Mouse (Mus musculus) left cerebral cortex, adult 18-20 months (tissue): ENCODE data around the gene Tspan17. TPM values are rescaled to one million over a fixed set of nuclear protein-coding genes. Genes with fewer than 3 reads are reported as not detected.
"Not testable (repeated sequence)": the region's sequence is repeated elsewhere in the genome, so short reads cannot be mapped to it uniquely, and the experiment has no call there.

Source experiments
- DNase-seq, 2 experiments: peaks; one replicate each; pipeline ENCODE4 v3.0.0; 2021 to 2022; ENCODE audit warnings: low spot score in 2 of 2, mixed read lengths in 1 of 2
- total RNA-seq, 2 experiments: library from RNA; stranded (reverse); gene quantifications; 2 replicates each; pipeline ENCODE4 v1.2.3; 2021

Gene Tspan17
- total RNA-seq, 2 experiments from 2014 or later: 95.4 to 97.6 TPM

DNA sequence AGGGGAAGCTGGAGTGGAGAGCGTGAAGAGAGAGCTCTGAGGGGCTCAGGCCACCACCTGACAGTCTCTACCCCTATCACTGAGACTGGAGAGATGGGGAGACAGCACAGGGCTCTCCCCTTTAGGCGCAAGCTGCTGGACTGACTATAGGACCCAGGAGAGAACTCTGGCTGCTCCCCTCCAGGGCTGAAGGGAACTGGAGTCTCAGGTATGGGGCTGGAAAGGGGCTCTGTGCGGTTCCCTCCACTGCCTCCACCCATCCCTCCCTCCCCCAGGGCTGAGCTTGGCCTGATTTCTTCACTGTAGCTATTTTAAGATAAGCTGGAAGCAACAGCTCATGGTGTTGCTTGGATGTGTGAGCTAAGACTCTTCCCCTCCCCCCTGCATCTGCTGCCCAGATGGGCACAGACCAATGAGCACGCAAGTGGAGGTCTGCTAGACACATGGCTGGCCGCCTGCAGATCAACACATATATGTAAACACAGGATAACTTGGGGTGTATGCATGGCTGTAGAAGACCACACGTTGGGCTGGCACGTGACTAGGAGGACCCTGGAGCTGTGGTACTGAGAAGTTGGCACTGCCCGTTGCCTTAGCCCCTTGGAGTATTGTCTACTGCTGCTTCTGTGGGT lies 28.9 kb upstream of the Tspan17 start:
- DNase-seq: peak; percentile 87 to 88

DNA sequence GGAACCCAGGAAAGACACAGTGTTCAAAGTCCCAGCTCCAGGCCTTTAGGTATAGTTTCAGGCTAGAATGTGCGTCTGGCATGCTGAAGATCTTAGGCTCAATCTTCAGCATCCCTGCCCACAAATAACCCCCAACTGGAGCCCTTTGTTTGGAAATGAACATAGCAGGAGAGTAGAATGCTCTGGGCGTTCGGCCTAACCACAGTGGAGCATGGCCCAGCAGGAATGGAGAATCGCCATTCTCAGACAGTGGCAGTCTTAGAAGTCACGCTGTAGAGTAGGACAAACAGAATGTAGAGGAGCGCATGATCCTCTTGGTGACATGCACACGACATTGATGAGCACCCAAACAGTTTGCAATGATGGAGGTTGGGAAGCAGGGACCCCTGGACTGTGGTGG lies 28.3 kb upstream of the Tspan17 start:
- no peak for DNase-seq

DNA sequence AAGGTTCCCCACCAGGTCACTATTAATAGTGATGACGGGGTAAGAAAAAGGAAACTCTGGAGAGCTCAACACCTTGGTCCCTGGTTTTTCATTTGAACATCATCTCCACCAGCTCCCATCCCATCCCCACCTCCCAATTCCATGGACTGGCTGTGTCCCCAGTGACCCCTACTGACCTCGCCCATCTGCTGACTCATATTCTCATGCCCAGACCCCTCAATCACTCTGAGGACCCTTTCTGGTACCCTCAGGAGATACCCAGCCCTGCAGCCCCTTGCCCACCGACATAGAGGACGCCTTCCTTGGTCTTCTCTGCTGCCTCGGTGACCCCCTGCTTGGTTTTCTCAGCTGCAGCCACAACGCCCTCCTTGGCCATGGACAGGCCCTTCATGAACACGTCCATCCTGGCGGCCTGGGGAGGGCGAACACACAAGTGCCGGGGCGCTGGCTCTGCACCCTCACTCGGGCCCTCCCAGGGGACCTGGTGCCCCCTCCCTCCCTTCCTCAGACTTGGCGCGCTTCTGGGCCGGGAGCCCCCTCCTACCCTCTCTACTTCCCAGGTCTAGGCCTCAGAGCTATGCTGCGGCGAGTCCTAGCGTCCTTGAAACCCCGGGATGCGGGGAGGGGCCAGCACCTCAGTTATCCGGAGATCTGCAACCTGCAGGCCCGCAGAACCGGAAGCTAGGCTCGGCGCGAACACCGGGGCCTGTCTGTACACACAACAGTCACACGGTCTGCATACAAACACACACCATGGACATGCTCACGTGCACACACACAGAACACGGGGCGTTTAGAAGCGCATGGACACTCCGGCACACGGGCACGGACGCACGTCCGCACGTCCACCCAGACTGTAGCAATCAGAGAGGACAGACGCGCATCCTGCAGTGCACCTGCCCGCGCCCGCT lies 23.6 kb upstream of the Tspan17 start:
- DNase-seq: no peak

DNA sequence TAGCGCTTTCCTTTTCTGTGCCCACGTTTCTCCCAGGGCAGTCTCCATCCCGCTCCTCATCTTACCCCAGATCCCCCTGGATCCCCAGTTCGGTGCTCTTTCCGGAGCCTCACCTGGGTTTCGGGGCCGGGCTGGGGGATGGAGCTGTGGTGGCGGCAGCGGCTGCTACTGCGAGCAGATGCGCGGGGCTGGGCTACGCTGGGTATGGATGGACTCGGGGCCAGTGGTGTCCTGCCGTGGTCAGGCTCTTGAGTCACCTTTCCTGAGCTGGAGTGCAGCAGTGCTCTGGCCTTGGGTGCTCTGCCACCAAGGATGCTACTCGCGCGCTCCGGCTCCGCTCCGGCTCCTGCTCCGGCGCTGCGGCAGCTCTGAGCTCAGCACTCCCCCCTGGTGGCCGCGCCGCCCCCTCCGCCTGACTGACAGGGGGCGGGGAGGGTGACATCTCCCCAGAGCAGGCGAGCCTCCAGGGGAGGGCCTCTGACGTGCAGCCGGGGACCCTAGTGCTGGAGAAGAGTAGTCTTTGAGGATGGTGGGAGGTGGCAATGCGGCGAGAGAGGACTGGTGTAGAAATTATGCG lies 22.9 kb upstream of the Tspan17 start, which contains the start of gene Sncb:
Gene Sncb (minus strand): TSS at position 404 of the 577 bp plus-strand sequence.
- peak; percentile 88 for DNase-seq

DNA sequence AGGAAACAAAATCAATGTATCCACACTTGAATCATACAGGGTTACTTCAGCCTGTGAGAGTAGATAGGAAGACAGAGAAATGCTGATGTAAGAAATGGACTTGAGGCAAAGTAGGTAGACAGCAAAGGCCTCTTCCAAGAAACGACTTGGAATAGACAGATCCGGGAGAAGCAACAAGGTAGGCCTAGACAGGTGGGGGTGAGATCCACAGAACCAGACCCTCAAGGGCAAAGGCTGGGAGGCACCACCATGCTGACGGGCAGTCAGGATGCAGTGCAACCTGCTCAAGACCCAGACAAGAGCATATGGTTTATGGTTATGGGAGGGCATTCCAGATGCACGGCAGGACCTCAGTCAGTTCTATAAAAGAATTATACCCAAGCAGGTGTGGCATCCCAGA lies 22.2 kb upstream of the Tspan17 start:
- DNase-seq: no peak

DNA sequence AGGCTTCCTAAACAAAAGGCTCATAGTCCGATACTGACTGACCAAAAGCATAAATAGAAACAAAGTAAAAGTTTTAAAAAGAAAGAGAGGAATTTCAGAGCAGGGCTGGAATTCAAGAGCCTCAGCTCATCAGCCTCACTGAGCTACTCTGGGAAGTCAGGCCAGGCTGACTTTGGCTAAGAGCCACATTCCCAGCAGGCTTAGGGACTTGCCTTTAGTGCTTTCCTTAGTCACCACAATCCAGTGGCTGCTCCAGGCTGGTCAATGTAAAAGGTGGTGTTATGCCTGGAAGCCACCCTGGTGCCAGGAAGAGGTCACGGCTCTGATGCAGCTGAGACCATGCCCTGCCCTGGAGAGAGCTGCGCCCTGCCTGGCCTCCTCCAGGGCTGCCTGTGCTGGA lies 8.6 kb upstream of the Tspan17 start:
- DNase-seq: peak; percentile 65 to 75

DNA sequence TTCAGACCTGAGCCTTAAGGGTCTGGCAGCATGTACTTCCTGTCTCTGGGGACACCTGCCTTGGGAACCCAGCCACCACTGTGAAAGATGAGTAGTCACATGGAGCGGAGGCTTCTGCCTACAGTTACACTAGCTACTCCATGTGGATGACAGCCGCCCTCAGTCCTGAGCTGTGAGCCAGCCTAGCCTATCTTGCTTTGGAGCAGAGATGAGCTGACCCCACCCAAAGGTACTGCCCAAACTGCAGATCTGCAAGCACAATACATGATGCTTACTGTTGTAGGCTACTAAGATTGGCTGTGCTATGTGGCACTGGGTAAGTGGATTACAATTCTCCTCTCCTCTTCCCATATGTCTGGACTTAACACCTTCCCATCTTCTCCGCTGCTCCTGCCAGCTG lies 8.1 kb upstream of the Tspan17 start:
- peak; percentile 53 to 58 for DNase-seq

DNA sequence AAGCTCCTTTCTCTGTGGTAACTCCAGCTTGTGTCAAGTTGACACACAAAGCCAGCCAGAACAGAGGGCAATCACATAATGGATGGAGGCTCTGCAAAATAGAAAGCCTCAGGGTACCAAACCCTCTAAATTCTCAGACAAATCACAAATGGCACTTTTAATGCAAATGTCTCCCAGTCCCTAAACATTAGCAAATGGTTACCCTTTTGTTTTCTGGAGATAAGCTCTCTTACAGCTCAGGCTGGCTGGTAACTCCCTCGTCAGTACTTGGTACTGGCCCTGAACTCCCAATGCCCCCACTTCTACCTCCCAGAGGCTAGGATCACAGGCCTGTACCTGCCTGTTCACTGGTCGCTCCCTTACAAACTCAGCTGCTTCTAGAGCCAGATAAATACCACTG lies 5.9 kb upstream of the Tspan17 start:
- DNase-seq: no peak

DNA sequence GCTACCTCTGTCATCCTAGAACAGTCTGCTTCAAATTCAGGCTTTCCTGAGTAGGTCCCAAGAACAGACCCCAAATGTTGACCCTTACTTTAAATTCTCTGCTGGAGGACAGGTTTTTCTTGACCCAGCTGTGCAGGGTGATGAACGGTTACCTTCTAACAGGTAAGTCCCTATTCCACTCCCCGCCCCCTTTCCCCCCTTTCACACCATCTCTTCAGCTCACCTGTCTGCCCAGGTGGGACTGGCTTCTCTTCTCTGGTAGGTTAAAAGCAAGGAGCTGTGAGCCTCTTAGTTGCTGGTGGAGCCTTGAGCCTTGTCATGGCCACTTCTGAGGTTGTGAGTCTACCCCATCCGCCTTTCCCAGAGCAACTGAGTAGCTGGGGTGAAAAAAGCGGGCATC lies 5.5 kb upstream of the Tspan17 start, which contains the start of gene Eif4e1b:
Gene Eif4e1b (plus strand): TSS at position 301 of the 400 bp plus-strand sequence.
- no peak for DNase-seq

DNA sequence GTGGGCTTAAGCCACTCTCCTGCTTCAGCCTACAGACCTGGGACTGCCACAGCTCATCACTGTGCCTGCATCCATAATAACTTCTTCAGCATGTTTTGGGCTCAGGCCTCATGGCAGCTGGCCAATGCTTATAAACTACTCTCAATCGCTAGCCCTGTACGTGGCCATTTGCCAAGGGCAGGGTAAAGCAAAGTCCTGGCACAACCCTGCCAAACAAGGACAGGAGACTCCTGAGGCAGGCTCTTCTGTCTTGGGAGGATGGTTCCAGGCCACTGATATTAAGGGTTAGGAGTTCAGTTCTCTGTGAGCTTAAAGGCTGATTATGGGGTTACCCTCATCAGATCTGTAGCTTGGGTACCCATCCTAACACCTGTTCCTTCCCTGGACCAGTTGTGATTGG lies 1.6 kb upstream of the Tspan17 start:
- DNase-seq: not testable (repeated sequence)

DNA sequence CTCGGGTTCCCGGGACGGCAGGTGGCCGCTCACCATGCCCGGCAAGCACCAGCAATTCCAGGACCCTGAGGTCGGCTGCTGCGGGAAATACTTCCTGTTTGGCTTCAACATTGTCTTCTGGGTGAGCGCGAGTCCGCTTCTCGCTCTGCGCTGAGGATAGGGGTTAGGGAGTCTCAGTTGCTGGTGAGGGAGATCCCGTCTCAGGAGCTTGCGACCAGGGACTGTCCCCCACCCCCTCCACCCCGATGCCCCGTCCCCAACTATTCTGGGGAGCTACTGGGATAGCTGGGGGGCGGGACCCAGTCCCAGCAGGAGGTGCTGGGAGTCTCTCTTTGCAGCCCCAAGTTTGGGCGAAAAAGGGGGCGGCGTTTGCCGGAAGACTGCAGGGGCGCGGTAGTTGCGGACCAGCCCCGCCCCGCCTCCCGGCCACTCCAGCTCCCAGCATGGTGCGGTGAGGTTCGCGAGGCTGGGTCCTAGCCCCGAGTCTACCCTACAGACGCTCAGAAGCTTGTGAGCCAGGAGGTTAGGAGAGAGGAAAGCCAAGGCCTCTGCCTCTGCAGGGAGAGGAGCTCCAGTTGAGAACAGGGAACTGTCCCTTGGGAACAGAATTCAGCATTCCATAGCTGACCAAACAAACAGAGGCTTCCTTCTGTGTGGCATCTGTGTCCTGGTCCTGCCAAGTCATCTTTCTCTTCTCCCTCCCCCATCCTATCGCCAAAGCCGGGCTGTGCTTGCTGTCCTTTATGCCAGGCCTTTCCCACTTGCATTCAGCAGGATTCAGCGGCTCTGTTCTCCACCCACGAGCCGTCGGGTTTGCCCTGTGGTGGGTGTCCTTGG lies 602 bp downstream of the Tspan17 start:
- peak; percentile 59 to 76 for DNase-seq

DNA sequence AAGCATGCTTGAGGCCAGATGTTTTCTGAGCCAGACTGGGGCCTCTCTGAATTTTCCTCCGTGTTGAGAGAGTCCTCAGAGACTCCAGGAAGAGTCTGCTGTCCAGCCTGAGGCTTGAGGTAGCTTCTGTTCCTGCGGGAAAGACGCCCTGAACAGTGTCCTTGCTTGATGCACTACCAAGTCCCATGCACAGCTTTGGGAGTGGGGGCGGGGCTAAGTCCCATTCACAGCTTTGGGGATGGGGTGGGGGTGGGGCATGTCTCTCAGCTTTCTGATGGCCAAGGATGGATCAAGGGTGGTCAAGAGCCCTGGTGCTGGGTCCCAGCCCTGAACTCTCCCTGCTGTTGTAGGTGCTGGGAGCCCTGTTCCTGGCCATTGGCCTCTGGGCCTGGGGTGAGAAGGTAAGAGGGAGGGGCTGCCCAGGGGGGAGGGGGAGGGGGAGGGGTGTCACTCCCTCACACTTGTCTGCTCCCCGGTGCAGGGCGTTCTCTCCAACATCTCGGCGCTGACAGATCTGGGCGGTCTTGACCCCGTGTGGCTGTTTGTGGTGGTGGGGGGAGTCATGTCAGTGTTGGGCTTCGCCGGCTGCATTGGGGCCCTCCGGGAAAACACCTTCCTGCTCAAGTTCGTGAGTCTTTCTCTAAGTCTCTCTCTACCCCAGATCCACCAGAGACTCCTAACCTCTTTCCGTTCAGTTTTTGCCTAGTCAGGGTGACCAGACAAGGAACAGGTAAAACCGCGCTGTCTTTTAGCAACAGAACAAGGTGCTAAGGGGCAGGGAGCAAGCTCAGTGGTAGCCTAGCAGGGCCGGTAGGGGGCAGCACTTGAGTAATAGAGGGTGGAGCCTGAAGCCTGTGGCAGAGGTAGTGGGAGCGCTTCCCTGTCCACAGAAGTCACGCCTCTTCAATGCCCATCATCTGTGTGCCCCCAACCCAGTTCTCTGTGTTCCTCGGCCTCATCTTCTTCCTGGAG lies 3.4 kb downstream of the Tspan17 start:
- peak in 1 of 2 experiments; percentile 37 for DNase-seq

DNA sequence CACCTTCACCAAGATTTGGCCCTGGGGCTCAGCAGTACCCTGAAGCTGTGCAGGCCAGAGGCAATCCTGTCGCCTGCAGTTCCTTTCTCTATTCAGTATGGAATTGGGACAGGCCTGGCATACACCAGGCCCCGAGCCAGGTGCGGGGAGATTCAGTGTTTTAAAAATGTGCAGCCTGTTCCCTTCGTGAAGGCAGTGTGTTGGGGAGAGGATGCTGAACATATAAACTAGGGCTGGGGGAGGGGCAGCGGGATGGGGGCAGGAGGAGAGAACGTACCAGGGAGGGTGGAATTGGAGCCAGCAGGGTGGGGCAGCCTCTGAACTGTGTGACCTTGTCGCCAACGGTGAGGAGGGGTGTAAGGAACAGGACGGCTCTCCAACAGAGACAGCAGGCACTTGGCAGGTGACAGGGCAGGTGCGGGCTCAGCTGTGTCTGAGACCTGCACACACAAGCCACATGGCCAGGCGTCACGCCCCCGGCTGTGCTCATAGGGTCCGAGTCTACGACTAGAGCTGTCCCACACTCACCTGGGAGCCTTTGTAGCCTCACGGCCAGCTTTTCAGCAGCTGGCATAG lies 4.9 kb downstream of the Tspan17 start:
- peak; percentile 70 to 74 for DNase-seq

DNA sequence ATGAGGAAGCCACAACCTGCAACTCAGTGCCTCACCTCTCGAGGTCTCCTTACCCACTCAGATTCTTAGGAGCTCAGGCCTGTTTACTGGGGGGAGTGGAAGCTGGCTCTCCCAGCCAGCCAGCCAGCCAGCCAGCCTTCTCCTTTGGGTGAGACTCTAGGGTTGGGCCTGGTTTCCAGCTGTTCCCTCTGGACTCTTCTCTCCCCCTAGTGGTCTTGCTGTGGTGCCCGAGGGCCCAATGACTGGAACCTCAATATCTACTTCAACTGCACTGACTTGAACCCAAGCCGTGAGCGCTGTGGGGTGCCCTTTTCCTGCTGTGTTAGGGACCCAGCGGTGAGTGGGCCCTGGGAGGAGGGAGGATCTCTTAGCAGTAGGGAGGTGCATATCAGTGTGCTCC lies 5.7 kb downstream of the Tspan17 start:
- DNase-seq: no peak

DNA sequence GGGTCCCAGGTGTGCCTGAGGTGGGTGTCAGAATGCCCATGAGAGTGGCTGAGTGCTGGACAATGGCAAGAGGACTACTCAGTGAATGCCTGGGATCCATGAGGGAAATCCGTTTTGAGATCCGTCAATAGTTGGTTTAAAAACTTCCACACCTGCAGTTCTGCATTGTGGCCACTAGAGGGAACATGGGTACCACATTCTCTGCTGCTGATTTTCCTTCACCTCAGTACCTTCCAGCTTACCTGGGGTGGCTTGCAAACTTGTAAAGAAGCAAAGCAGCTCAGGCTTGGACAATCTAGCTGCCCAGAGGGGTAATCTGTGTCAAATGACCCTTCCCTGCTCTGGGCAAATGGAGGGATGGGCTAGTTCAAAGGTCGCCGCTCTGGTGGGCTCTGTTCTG lies 8.2 kb downstream of the Tspan17 start:
- DNase-seq: peak in 1 of 2 experiments; percentile 38

DNA sequence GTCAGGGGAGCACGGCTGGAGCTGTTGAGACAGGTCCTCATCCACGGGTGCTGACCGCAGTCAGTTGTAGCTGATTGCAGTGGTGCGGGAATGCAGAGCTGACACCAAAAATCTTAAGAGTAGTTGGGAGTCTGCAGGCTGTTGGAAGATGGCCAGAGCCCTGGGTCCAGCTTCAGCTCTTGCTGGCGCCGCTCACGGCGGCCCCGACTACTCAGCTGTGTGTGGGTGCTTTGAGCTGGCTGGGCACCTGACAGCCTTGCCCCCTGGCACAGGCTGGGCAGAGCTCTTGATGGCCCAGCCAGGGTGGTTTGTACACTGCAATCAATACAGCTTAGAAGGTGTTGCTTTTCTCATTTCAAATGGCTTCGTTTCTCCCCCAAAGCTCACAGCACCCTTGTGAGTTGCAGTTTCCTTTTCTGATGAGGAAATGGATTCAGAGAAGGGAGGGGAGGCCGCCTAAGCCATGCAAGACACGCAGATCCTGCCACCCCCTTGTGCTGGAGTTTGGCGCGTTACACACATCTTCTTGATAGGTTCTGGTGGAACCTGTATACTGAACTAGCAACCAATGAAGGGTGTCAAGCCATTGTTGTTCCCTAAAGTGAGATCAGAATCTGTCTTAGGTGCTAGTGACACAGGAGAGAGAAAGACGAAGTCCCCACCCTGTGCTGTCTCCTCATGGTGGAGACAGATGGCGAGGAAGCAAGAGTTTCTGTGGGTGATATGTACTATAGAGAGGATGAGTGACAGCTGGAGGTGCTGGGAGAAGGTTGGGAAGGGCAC lies 8.9 kb downstream of the Tspan17 start:
- DNase-seq: peak; percentile 53 to 68

DNA sequence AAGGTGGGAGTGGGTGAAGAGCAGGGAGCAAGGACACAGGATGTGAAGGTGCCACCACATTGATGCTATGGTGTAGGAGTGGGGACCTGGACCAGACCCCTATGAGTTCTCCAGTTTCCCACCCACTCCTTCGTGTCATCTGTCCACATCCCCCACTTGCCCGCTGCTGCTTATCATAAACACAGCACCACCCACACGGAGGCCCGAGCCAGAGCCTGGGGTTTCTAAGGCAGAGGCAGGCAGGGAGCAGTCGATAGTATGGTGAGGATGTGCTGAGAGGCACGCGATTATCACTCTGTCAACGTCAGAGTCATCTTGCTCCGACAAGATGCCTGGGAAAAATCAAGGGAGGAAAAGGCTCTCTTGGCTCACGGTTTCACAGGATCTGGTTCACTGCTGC lies 9.6 kb downstream of the Tspan17 start:
- DNase-seq: peak; percentile 76 to 86

DNA sequence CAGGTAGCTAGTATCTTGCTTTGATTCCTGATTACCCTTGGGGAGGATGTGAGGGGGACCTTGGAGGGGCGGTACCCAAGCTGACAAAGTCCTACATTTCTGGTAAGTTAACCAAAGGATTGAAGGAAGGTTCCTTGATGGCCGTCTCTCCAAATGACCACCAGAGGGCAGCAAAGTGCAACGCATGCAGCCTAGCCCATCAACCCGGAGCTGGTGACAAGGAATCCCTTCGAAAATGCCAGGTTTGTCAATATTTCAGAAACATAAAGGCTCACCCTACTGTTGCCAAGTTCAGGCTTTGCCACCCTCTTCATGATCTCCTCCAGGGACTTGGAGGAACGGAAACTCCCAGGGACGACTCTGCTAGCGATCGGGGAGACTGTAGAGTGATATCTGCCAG lies 10.5 kb downstream of the Tspan17 start:
- peak; percentile 87 to 88 for DNase-seq

DNA sequence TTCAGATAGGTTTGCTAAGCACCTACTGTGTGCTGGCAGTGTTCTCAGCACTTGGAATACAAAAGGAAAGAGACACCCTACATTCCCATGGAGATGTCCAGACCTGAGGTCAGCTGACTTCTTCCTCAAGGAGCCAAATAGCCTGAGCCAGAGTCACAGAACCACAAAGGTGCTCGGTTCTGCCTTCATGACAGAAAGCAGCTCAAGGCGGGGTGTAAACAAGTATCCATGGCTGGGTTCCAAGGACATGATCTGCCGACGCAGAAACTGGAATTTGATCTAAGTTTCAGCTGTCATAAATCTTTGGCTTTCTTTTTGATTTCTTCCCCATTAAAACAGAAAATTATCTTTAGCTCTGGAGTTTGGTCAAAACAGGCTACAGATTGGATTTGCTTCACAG lies 11.0 kb downstream of the Tspan17 start:
- no peak for DNase-seq
